Mouse (Mus musculus): ENCODE data around the gene Sh2d6.

DNA sequence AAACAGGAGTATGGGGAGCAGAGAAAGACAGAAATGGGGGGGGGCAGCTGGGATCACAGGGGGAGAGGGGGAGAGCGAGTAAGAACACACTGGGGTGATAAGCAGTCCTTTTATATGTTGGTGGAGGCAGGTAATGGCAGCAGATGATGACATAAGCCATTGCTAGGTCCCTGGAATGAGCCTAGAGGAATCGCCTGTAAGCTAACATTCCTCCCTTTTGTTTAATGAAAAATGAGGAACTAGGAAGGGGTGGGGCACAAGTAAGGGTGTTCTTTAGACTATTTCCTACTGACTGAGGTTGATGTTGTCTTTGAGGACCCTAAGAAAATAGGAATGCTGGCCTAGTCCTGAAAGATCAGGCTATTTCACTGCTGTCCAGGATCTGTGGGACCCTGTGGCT lies 39.4 kb downstream of the Sh2d6 start:
- no peak for TF ChIP-seq CTCF (IDR thresholded peaks at IDR 0.05; ENCODE audit: low read depth)
- TF ChIP-seq EP300 (IDR thresholded peaks at IDR 0.05; ENCODE audit: low read depth), result no peak

Measured in heart, postnatal 0 days (tissue).